In genomic region chr2:145510650-145511225, GRCm38 (mm10) we compare ENCODE assay signal across 19 mouse cellular contexts.
DNase-seq lines count a peak whose midpoint lies in the region.
"Had no signal": no experiment of that assay in that cellular context is flagged by ENCODE, and none has a peak within 500 bp of the region (broad histone marks: within the 10 kb centered on the region; RNA-seq: fewer than 3 reads in every experiment).

No protein-coding gene starts in this region.

- H3K36me3 ChIP-seq in heart, embryonic 10.5 days: no peaks in the 10 kb centered on the region
- H3K36me3 ChIP-seq: embryonic facial prominence, embryonic 13.5 days; hindbrain, embryonic 12.5 days; liver, embryonic 12.5 days had no signal

- no peaks in the 10 kb centered on the region for H3K9me3 ChIP-seq in heart, embryonic 10.5 days
- H3K9me3 ChIP-seq: embryonic facial prominence, embryonic 13.5 days; hindbrain, embryonic 12.5 days; liver, embryonic 12.5 days had no signal

- no peak overlapping the region for H3K27ac ChIP-seq in heart, embryonic 10.5 days
- H3K27ac ChIP-seq: embryonic facial prominence, embryonic 13.5 days; heart, adult 2 months; hindbrain, embryonic 12.5 days; liver, embryonic 12.5 days had no signal

- no peaks in the 10 kb centered on the region for H3K27me3 ChIP-seq in heart, embryonic 10.5 days (ENCODE audit: insufficient read depth, poor library complexity, severe bottlenecking)
- H3K27me3 ChIP-seq: embryonic facial prominence, embryonic 13.5 days; hindbrain, embryonic 12.5 days; liver, embryonic 12.5 days; Patski had no signal

- WGBS in heart, embryonic 10.5 days: 69% methylated on average over 7 of the region's 7 CpGs

- no peaks in the 10 kb centered on the region; the same call in 1 of the 2 replicates for H3K4me1 ChIP-seq in heart, embryonic 10.5 days
- H3K4me1 ChIP-seq: embryonic facial prominence, embryonic 13.5 days; hindbrain, embryonic 12.5 days; liver, embryonic 12.5 days had no signal

- no peak overlapping the region for H3K4me3 ChIP-seq in heart, embryonic 10.5 days
- H3K4me3 ChIP-seq: embryonic facial prominence, embryonic 13.5 days; heart, adult 2 months; hindbrain, embryonic 12.5 days; liver, embryonic 12.5 days had no signal

- peak; percentile 91 for DNase-seq in heart, adult 11 months
- no peak for DNase-seq in heart, embryonic 10.5 days (ENCODE audit: low spot score)
- DNase-seq in lung, postnatal 10 days: peak; percentile 61
- no peak for DNase-seq in lung, adult 18-20 months
- DNase-seq in heart, postnatal 14 days: peak; percentile 31 to 46
- DNase-seq in cerebellum, adult 8-10 months: no peak
- no peak for DNase-seq in left cerebral cortex, adult 18-20 months (ENCODE audit: low spot score in 2 of 2)
- no peak for DNase-seq in right cerebral cortex, adult 18-20 months
- DNase-seq: B cell, adult 2 months; cerebellum, adult 11-12 months; kidney, adult 9 months; kidney, postnatal 4 days; layer of hippocampus, postnatal 36 days; midbrain, embryonic 14.5 days had no signal

- intact Hi-C loops in heart, postnatal 14 days (cut with DNase I): loop anchor here (10.0 kb wide), 2 partner anchors 216 to 506 kb away; no protein-coding TSS in a partner anchor

Comparison
In these comparisons a context has a peak if more than half of its experiments do, and no peak if none do; other contexts are left out.
1. DNase-seq: peak in heart, adult 11 months (single experiment), lung, postnatal 10 days (single experiment) and heart, postnatal 14 days (2 of 2); none in heart, embryonic 10.5 days (single experiment), lung, adult 18-20 months (0 of 2), cerebellum, adult 8-10 months (single experiment), left cerebral cortex, adult 18-20 months (0 of 2) and right cerebral cortex, adult 18-20 months (single experiment).